Comparison of ENCODE assay signal across 16 mouse cellular contexts in the genomic region with DNA sequence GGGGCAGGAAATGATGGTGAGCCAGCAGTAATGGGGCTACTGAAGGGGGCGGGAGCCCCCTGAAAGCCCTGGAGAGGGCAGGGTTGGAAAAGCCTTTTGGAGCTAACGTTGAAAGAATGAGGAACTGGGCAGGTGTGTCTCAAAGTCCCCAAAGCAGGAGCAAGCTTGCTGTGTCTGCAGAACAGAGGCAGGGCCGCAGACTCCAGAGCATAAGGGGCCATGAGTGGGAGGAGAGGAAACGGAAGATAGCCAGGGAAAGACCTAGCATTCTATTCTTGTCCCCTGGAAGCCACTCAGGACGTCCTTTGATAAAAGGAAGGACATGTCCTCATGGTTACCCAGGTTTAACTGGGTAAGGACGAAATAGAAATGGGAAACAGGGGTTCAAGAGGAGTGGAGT. TPM values are rescaled to one million over a fixed set of nuclear protein-coding genes. Genes with fewer than 3 reads are reported as not detected.
A peak's percentile ranks its signal among the peaks of the same experiment; 100 is the strongest.
DNase-seq lines count a peak whose midpoint lies in the region; ATAC-seq and TF ChIP-seq lines count a peak whose summit lies in the region.
"Had no signal": no experiment of that assay in that cellular context is flagged by ENCODE, and none has a peak within 500 bp of the region (broad histone marks: within the 10 kb centered on the region; RNA-seq: fewer than 3 reads in every experiment).

No protein-coding gene starts in this region.

- no peaks in the 10 kb centered on the region for H3K9me3 ChIP-seq in kidney, embryonic 16.5 days (ENCODE audit: low read length)
- no peaks in the 10 kb centered on the region for H3K9me3 ChIP-seq in midbrain, embryonic 10.5 days (replicated peaks)
- H3K9me3 ChIP-seq in midbrain, embryonic 15.5 days: no peaks in the 10 kb centered on the region
- H3K9me3 ChIP-seq in heart, postnatal 0 days (replicated peaks; ENCODE audit: control insufficient read depth, low read length): no peaks in the 10 kb centered on the region

- peak overlapping the region; percentile 30; the same call in 1 of the 2 replicates for H3K27ac ChIP-seq in kidney, embryonic 16.5 days (ENCODE audit: low read length)
- H3K27ac ChIP-seq in midbrain, embryonic 10.5 days (replicated peaks): 0 out of 2 replicates have a peak overlapping the region, but pooled peaks have one; percentile 1
- H3K27ac ChIP-seq in midbrain, embryonic 15.5 days: no peak overlapping the region
- peak overlapping the region; percentile 84 for H3K27ac ChIP-seq in heart, postnatal 0 days (ENCODE audit: low read depth)

- 37% methylated on average over 6 of the region's 6 CpGs for WGBS in kidney, embryonic 16.5 days
- WGBS in midbrain, embryonic 10.5 days: 71% methylated on average over 6 of the region's 6 CpGs
- WGBS in midbrain, embryonic 15.5 days: 70% methylated on average over 6 of the region's 6 CpGs
- WGBS in heart, postnatal 0 days: 17% methylated on average over 6 of the region's 6 CpGs

- no peak overlapping the region for H3K9ac ChIP-seq in kidney, embryonic 16.5 days (replicated peaks; ENCODE audit: low read length)
- no peak overlapping the region for H3K9ac ChIP-seq in midbrain, embryonic 15.5 days
- H3K9ac ChIP-seq in heart, postnatal 0 days (replicated peaks; ENCODE audit: low read depth, low read length): 0 out of 2 replicates have a peak overlapping the region, but pooled peaks have one; percentile 21

- H3K36me3 ChIP-seq in kidney, embryonic 16.5 days (ENCODE audit: insufficient read depth, low read length): no peaks in the 10 kb centered on the region
- H3K36me3 ChIP-seq in midbrain, embryonic 10.5 days: no peaks in the 10 kb centered on the region
- H3K36me3 ChIP-seq in midbrain, embryonic 15.5 days (replicated peaks): no peaks in the 10 kb centered on the region
- H3K36me3 ChIP-seq in heart, postnatal 0 days (replicated peaks; ENCODE audit: control insufficient read depth, insufficient read depth, low read length): no peaks in the 10 kb centered on the region

- no peak overlapping the region for H3K4me3 ChIP-seq in kidney, embryonic 16.5 days (ENCODE audit: low read length)
- no peak overlapping the region for H3K4me3 ChIP-seq in midbrain, embryonic 10.5 days
- H3K4me3 ChIP-seq in midbrain, embryonic 15.5 days: no peak overlapping the region
- H3K4me3 ChIP-seq in heart, postnatal 0 days (ENCODE audit: low read depth, low read length): no peak overlapping the region

- H3K27me3 ChIP-seq in kidney, embryonic 16.5 days (ENCODE audit: insufficient read depth, low read length): no peaks in the 10 kb centered on the region
- H3K27me3 ChIP-seq in midbrain, embryonic 10.5 days (ENCODE audit: low read depth, poor library complexity, severe bottlenecking): peaks cover 15% of the 10 kb centered on the region
- no peaks in the 10 kb centered on the region for H3K27me3 ChIP-seq in midbrain, embryonic 15.5 days (replicated peaks)
- no peaks in the 10 kb centered on the region for H3K27me3 ChIP-seq in heart, postnatal 0 days (ENCODE audit: control insufficient read depth, insufficient read depth, low read length)

- H3K4me2 ChIP-seq in kidney, embryonic 16.5 days (replicated peaks; ENCODE audit: low read depth, low read length): no peak overlapping the region
- no peak overlapping the region for H3K4me2 ChIP-seq in midbrain, embryonic 15.5 days
- no peak overlapping the region for H3K4me2 ChIP-seq in heart, postnatal 0 days (ENCODE audit: low read depth, low read length)

- ATAC-seq in kidney, embryonic 16.5 days (ENCODE audit: low FRiP score, low TSS enrichment): no peak
- no peak for ATAC-seq in midbrain, embryonic 15.5 days (replicated peaks)
- peak; percentile 51 for ATAC-seq in heart, postnatal 0 days (ENCODE audit: insufficient read depth, low read depth)
- ATAC-seq: forebrain, embryonic 14.5 days; midbrain, embryonic 16.5 days had no signal

- no peak for TF ChIP-seq EP300 in heart, postnatal 0 days (IDR thresholded peaks at IDR 0.05; ENCODE audit: low read depth)

- H3K4me1 ChIP-seq in kidney, embryonic 16.5 days (ENCODE audit: insufficient read depth, low read length): peaks cover 4% of the 10 kb centered on the region; the same call in 1 of the 2 replicates
- H3K4me1 ChIP-seq in midbrain, embryonic 10.5 days: peaks cover 15% of the 10 kb centered on the region
- peaks cover 5% of the 10 kb centered on the region for H3K4me1 ChIP-seq in midbrain, embryonic 15.5 days
- peaks cover 24% of the 10 kb centered on the region for H3K4me1 ChIP-seq in heart, postnatal 0 days (ENCODE audit: control insufficient read depth, insufficient read depth)

- DNase-seq in kidney, adult 9 months: no peak
- DNase-seq in midbrain, embryonic 10.5 days (ENCODE audit: low spot score): no peak
- DNase-seq in heart, postnatal 0 days (ENCODE audit: low spot score): peak; percentile 69
- DNase-seq in retina, postnatal 1 day: no peak
- no peak for DNase-seq in natural killer cell, adult 2 months (ENCODE audit: low spot score in 2 of 2)
- no peak for DNase-seq in spleen, postnatal 14 days (ENCODE audit: low spot score in 2 of 2)
- DNase-seq: cerebellum, postnatal 36 days; gastrocnemius, postnatal 14 days; thymus, postnatal 4 days had no signal

- no peak for TF ChIP-seq CTCF in heart, postnatal 0 days (IDR thresholded peaks at IDR 0.05; ENCODE audit: low read depth)

RNA-seq across cellular contexts. Expression of a gene that starts 16.7 kb away (rescaled TPM):
- 1.6 TPM in 2 replicates for polyA plus RNA-seq in kidney, embryonic 16.5 days (2015; fragmentation: Nextera tagmentation; extraction: Ambion mirVana)
- 0.58 and 0.86 TPM in 2 replicates for polyA plus RNA-seq in midbrain, embryonic 10.5 days (2016; fragmentation: Nextera tagmentation; extraction: Ambion mirVana)
- polyA plus RNA-seq in midbrain, embryonic 15.5 days (2015; fragmentation: Nextera tagmentation; extraction: Ambion mirVana): 0.22 and 0.37 TPM in 2 replicates
- 33.3 and 48.2 TPM in 2 replicates for total RNA-seq in heart, postnatal 0 days (2014; rRNA removed; ENCODE audit: low replicate concordance)
- 0.78 and 1.4 TPM in 2 replicates for polyA plus RNA-seq in heart, postnatal 0 days (2015; fragmentation: Nextera tagmentation; extraction: Ambion mirVana)
- polyA plus RNA-seq: neural tube, embryonic 14.5 days had no signal

RNA-seq across cellular contexts. Expression of a gene that starts 35.2 kb away (rescaled TPM):
- polyA plus RNA-seq in kidney, embryonic 16.5 days (2015; fragmentation: Nextera tagmentation; extraction: Ambion mirVana): 0.41 and 0.75 TPM in 2 replicates
- polyA plus RNA-seq in midbrain, embryonic 10.5 days (2016; fragmentation: Nextera tagmentation; extraction: Ambion mirVana): 0.68 and 1.0 TPM in 2 replicates
- polyA plus RNA-seq in midbrain, embryonic 15.5 days (2015; fragmentation: Nextera tagmentation; extraction: Ambion mirVana): 6.4 and 6.9 TPM in 2 replicates
- 4.1 and 9.8 TPM in 2 replicates for total RNA-seq in heart, postnatal 0 days (2014; rRNA removed; ENCODE audit: low replicate concordance)
- 1.8 and 2.7 TPM in 2 replicates for polyA plus RNA-seq in heart, postnatal 0 days (2015; fragmentation: Nextera tagmentation; extraction: Ambion mirVana)
- polyA plus RNA-seq: liver, embryonic 16.5 days had no signal

RNA-seq across cellular contexts. Expression of a gene that starts 55.6 kb away (rescaled TPM):
- polyA plus RNA-seq in kidney, embryonic 16.5 days (2015; fragmentation: Nextera tagmentation; extraction: Ambion mirVana): 26.9 and 29.6 TPM in 2 replicates
- polyA plus RNA-seq in midbrain, embryonic 10.5 days (2016; fragmentation: Nextera tagmentation; extraction: Ambion mirVana): 0.87 and 1.3 TPM in 2 replicates
- 0.95 and 0.99 TPM in 2 replicates for polyA plus RNA-seq in midbrain, embryonic 15.5 days (2015; fragmentation: Nextera tagmentation; extraction: Ambion mirVana)
- not detected in 2 replicates for total RNA-seq in heart, postnatal 0 days (2014; rRNA removed; ENCODE audit: low replicate concordance)
- 0.16 and 0.30 TPM in 2 replicates for polyA plus RNA-seq in heart, postnatal 0 days (2015; fragmentation: Nextera tagmentation; extraction: Ambion mirVana)
- total RNA-seq: gastrocnemius, postnatal 14 days; layer of hippocampus, postnatal 14 days had no signal

Comparison
In these comparisons a context has a peak if more than half of its experiments do, and no peak if none do; other contexts are left out.
1. RNA of a gene that starts 55.6 kb away (polyA plus RNA-seq): 26.9 to 29.6 TPM in kidney, embryonic 16.5 days; 0.87 to 1.3 TPM in midbrain, embryonic 10.5 days, 0.95 to 0.99 TPM in midbrain, embryonic 15.5 days and 0.16 to 0.30 TPM in heart, postnatal 0 days; every median in the first group is over 10 times any median in the second.